Mouse (Mus musculus): ENCODE measurements at regions not wholly inside any gene's neighbourhood (a gene's known extent, or its start where the extent isn't known, plus 50 kb on each side); places are given as distances from the start of the nearest gene placed in this dataset.

GRCm38 (mm10) chr1:43880396-43880795 is 52.8 kb upstream of the Uxs1 start:
- TF ChIP-seq POLR2A (IDR thresholded peaks at IDR 0.05; ENCODE audit: low read depth, low read length): no peak
- no peak for TF ChIP-seq CTCF (IDR thresholded peaks at IDR 0.05; ENCODE audit: extremely low read depth, insufficient read depth, insufficient read length, insufficient replicate concordance)

All from spleen, adult 2 months (tissue).